Mouse (Mus musculus): ENCODE results near the gene Crybg2. TPM values are rescaled to one million over a fixed set of nuclear protein-coding genes. Genes with fewer than 3 reads are reported as not detected.
A peak's percentile ranks its signal among the peaks of the same experiment; 100 is the strongest.

Gene Crybg2
- polyA plus RNA-seq, 1 experiment from 2014 or later, result 1.2 TPM

GRCm38 (mm10) chr4:134018779-134019145, 41.9 kb upstream of the Crybg2 start, which contains the start of gene Lin28a:
TSS of gene Lin28a (minus strand) at chr4:134018841.
- peak within 1 kb of the TSS; percentile 56 for H3K9ac ChIP-seq (ENCODE audit: low read depth, low read length)
- peak within 1 kb of the TSS; percentile 64 for H3K4me2 ChIP-seq
- 0 out of 2 replicates have a peak, but pooled peaks have one; percentile 11 for ATAC-seq (replicated peaks; ENCODE audit: low FRiP score)
- no peaks in the 10 kb centered on the region for H3K36me3 ChIP-seq (ENCODE audit: control insufficient read depth, insufficient read depth, low read length)
- DNase-seq (ENCODE audit: low spot score), result no peak
- peaks cover 41% of the 10 kb centered on the region for H3K27me3 ChIP-seq (replicated peaks; ENCODE audit: control insufficient read depth, insufficient read depth, low read length)
- H3K4me3 ChIP-seq (ENCODE audit: low read depth, low read length), result peak within 1 kb of the TSS; percentile 51
- H3K9me3 ChIP-seq (ENCODE audit: control insufficient read depth, low read length), result no peaks in the 10 kb centered on the region
- 0% methylated on average over 9 of the region's 9 CpGs for WGBS
- peaks cover 8% of the 10 kb centered on the region; the same call in 1 of the 2 replicates for H3K4me1 ChIP-seq (replicated peaks; ENCODE audit: control insufficient read depth, insufficient read depth, low read length)
- peak within 1 kb of the TSS; percentile 75 for H3K27ac ChIP-seq (ENCODE audit: low read depth, low read length)

- H3K4me1 ChIP-seq (replicated peaks; ENCODE audit: control insufficient read depth, insufficient read depth, low read length), result peaks cover 8% of the 10 kb centered on the region; the same call in 1 of the 2 replicates
- H3K27ac ChIP-seq (ENCODE audit: low read depth, low read length), result peak overlapping the region; percentile 75
- ATAC-seq (replicated peaks; ENCODE audit: low FRiP score) (peak; percentile 40; the same call in 1 of the 2 replicates), DNase-seq (ENCODE audit: low spot score) (peak; percentile 54)
- no peaks in the 10 kb centered on the region for H3K36me3 ChIP-seq (ENCODE audit: control insufficient read depth, insufficient read depth, low read length)
- peak overlapping the region; percentile 27; the same call in 1 of the 2 replicates for H3K4me3 ChIP-seq (ENCODE audit: low read depth, low read length)
- peak overlapping the region; percentile 56 for H3K4me2 ChIP-seq
- 3% methylated on average over 9 of the region's 10 CpGs for WGBS
- peak overlapping the region; percentile 37; the same call in 1 of the 2 replicates for H3K9ac ChIP-seq (ENCODE audit: low read depth, low read length)
- peaks cover 41% of the 10 kb centered on the region for H3K27me3 ChIP-seq (replicated peaks; ENCODE audit: control insufficient read depth, insufficient read depth, low read length)
- no peaks in the 10 kb centered on the region for H3K9me3 ChIP-seq (ENCODE audit: control insufficient read depth, low read length)
Observed at GRCm38 (mm10) chr4:134019210-134019609, 41.4 kb upstream of the Crybg2 start.

GRCm38 (mm10) chr4:134019641-134020351, 40.8 kb upstream of the Crybg2 start:
- ATAC-seq (replicated peaks; ENCODE audit: low FRiP score), result peak; percentile 62
- Histone ChIP-seq H3K4me1 (replicated peaks; ENCODE audit: control insufficient read depth, insufficient read depth, low read length) (peaks cover 8% of the 10 kb centered on the region; the same call in 1 of the 2 replicates), H3K9ac (ENCODE audit: low read depth, low read length) (peak overlapping the region; percentile 37; the same call in 1 of the 2 replicates), H3K36me3 (ENCODE audit: control insufficient read depth, insufficient read depth, low read length) (no peaks in the 10 kb centered on the region), H3K27me3 (replicated peaks; ENCODE audit: control insufficient read depth, insufficient read depth, low read length) (peaks cover 41% of the 10 kb centered on the region), H3K27ac (ENCODE audit: low read depth, low read length) (peak overlapping the region; percentile 75), H3K9me3 (ENCODE audit: control insufficient read depth, low read length) (no peaks in the 10 kb centered on the region), H3K4me2 (peak overlapping the region; percentile 56), H3K4me3 (ENCODE audit: low read depth, low read length) (peak overlapping the region; percentile 27; the same call in 1 of the 2 replicates)
- 5% methylated on average over 16 of the region's 16 CpGs for WGBS
- DNase-seq (ENCODE audit: low spot score), result peak; percentile 46

GRCm38 (mm10) chr4:134020621-134021020, 40.0 kb upstream of the Crybg2 start:
- ATAC-seq (replicated peaks; ENCODE audit: low FRiP score) (no peak), DNase-seq (ENCODE audit: low spot score) (peak; percentile 80)
- H3K27ac ChIP-seq (ENCODE audit: low read depth, low read length), result no peak overlapping the region
- H3K4me2 ChIP-seq, result no peak overlapping the region
- H3K36me3 ChIP-seq (ENCODE audit: control insufficient read depth, insufficient read depth, low read length), result no peaks in the 10 kb centered on the region
- no peak overlapping the region for H3K9ac ChIP-seq (ENCODE audit: low read depth, low read length)
- 2% methylated on average over 11 of the region's 11 CpGs for WGBS
- no peak overlapping the region for H3K4me3 ChIP-seq (ENCODE audit: low read depth, low read length)
- H3K27me3 ChIP-seq (replicated peaks; ENCODE audit: control insufficient read depth, insufficient read depth, low read length), result peaks cover 41% of the 10 kb centered on the region
- H3K4me1 ChIP-seq (replicated peaks; ENCODE audit: control insufficient read depth, insufficient read depth, low read length), result peaks cover 8% of the 10 kb centered on the region; the same call in 1 of the 2 replicates
- no peaks in the 10 kb centered on the region for H3K9me3 ChIP-seq (ENCODE audit: control insufficient read depth, low read length)

GRCm38 (mm10) chr4:134025802-134026201, 34.8 kb upstream of the Crybg2 start:
- Histone ChIP-seq H3K4me3 (ENCODE audit: low read depth, low read length) (no peak overlapping the region), H3K36me3 (ENCODE audit: control insufficient read depth, insufficient read depth, low read length) (no peaks in the 10 kb centered on the region), H3K9ac (ENCODE audit: low read depth, low read length) (no peak overlapping the region), H3K4me2 (no peak overlapping the region), H3K9me3 (ENCODE audit: control insufficient read depth, low read length) (no peaks in the 10 kb centered on the region; the same call in 1 of the 2 replicates), H3K4me1 (replicated peaks; ENCODE audit: control insufficient read depth, insufficient read depth, low read length) (no peaks in the 10 kb centered on the region), H3K27me3 (replicated peaks; ENCODE audit: control insufficient read depth, insufficient read depth, low read length) (no peaks in the 10 kb centered on the region), H3K27ac (ENCODE audit: low read depth, low read length) (no peak overlapping the region)
- ATAC-seq (replicated peaks; ENCODE audit: low FRiP score) (no peak), DNase-seq (ENCODE audit: low spot score) (no peak)
- WGBS, result 65% methylated on average over 9 of the region's 9 CpGs

GRCm38 (mm10) chr4:134035953-134036352, 24.7 kb upstream of the Crybg2 start:
- Histone ChIP-seq H3K27me3 (replicated peaks; ENCODE audit: control insufficient read depth, insufficient read depth, low read length) (no peaks in the 10 kb centered on the region), H3K4me3 (ENCODE audit: low read depth, low read length) (no peak overlapping the region), H3K27ac (ENCODE audit: low read depth, low read length) (peak overlapping the region; percentile 38; the same call in 1 of the 2 replicates), H3K9me3 (ENCODE audit: control insufficient read depth, low read length) (no peaks in the 10 kb centered on the region), H3K4me1 (replicated peaks; ENCODE audit: control insufficient read depth, insufficient read depth, low read length) (no peaks in the 10 kb centered on the region), H3K36me3 (ENCODE audit: control insufficient read depth, insufficient read depth, low read length) (no peaks in the 10 kb centered on the region), H3K9ac (ENCODE audit: low read depth, low read length) (no peak overlapping the region), H3K4me2 (peak overlapping the region; percentile 33; the same call in 1 of the 2 replicates)
- DNase-seq (ENCODE audit: low spot score), result peak; percentile 78
- 4% methylated on average over 16 of the region's 16 CpGs for WGBS
- no peak for ATAC-seq (replicated peaks; ENCODE audit: low FRiP score)

GRCm38 (mm10) chr4:134041317-134042123, 19.1 kb upstream of the Crybg2 start:
- DNase-seq (ENCODE audit: low spot score), result no peak

GRCm38 (mm10) chr4:134043041-134043440, 17.6 kb upstream of the Crybg2 start:
- H3K4me2 ChIP-seq, result no peak overlapping the region
- H3K27ac ChIP-seq (ENCODE audit: low read depth, low read length), result no peak overlapping the region
- no peak overlapping the region for H3K4me3 ChIP-seq (ENCODE audit: low read depth, low read length)
- no peaks in the 10 kb centered on the region for H3K9me3 ChIP-seq (ENCODE audit: control insufficient read depth, low read length)
- no peaks in the 10 kb centered on the region; the same call in 1 of the 2 replicates for H3K27me3 ChIP-seq (replicated peaks; ENCODE audit: control insufficient read depth, insufficient read depth, low read length)
- no peak for ATAC-seq (replicated peaks; ENCODE audit: low FRiP score)
- H3K36me3 ChIP-seq (ENCODE audit: control insufficient read depth, insufficient read depth, low read length), result no peaks in the 10 kb centered on the region
- H3K4me1 ChIP-seq (replicated peaks; ENCODE audit: control insufficient read depth, insufficient read depth, low read length), result peaks cover 8% of the 10 kb centered on the region
- DNase-seq (ENCODE audit: low spot score), result no peak
- 26% methylated on average over 2 of the region's 2 CpGs for WGBS
- no peak overlapping the region for H3K9ac ChIP-seq (ENCODE audit: low read depth, low read length)

More at GRCm38 (mm10) chr4:134041317-134042123, 19.1 kb upstream of the Crybg2 start:
- H3K27me3 ChIP-seq (replicated peaks; ENCODE audit: control insufficient read depth, insufficient read depth, low read length), result no peaks in the 10 kb centered on the region; the same call in 1 of the 2 replicates
- H3K27ac ChIP-seq (ENCODE audit: low read depth, low read length), result no peak overlapping the region
- H3K9ac ChIP-seq (ENCODE audit: low read depth, low read length), result no peak overlapping the region
- H3K4me2 ChIP-seq, result no peak overlapping the region
- WGBS, result 36% methylated on average over 9 of the region's 9 CpGs
- no peaks in the 10 kb centered on the region for H3K9me3 ChIP-seq (ENCODE audit: control insufficient read depth, low read length)
- no peaks in the 10 kb centered on the region for H3K36me3 ChIP-seq (ENCODE audit: control insufficient read depth, insufficient read depth, low read length)
- no peak for ATAC-seq (replicated peaks; ENCODE audit: low FRiP score)
- H3K4me1 ChIP-seq (replicated peaks; ENCODE audit: control insufficient read depth, insufficient read depth, low read length), result peaks cover 8% of the 10 kb centered on the region
- no peak overlapping the region for H3K4me3 ChIP-seq (ENCODE audit: low read depth, low read length)
